Mouse (Mus musculus): ENCODE results near the gene 9930022D16Rik. TPM values are rescaled to one million over a fixed set of nuclear protein-coding genes. Genes with fewer than 3 reads are reported as not detected.
A peak's percentile ranks its signal among the peaks of the same experiment; 100 is the strongest.

Gene 9930022D16Rik
- total RNA-seq, 2 experiments from 2014 or later = not detected

GRCm38 (mm10) chr11:109414802-109415201, 1.1 kb downstream of the 9930022D16Rik start:
- peak; percentile 70 for ATAC-seq (replicated peaks; ENCODE audit: poor library complexity, severe bottlenecking)

GRCm38 (mm10) chr11:109416709-109417420, 3.1 kb downstream of the 9930022D16Rik start:
- ATAC-seq (replicated peaks; ENCODE audit: poor library complexity, severe bottlenecking) = no peak

- peak; percentile 45 for ATAC-seq (replicated peaks; ENCODE audit: poor library complexity, severe bottlenecking)
Measured at GRCm38 (mm10) chr11:109417472-109418040, 3.8 kb downstream of the 9930022D16Rik start.

- no peak for ATAC-seq (replicated peaks; ENCODE audit: poor library complexity, severe bottlenecking)
Measured at GRCm38 (mm10) chr11:109419461-109419860, 5.7 kb downstream of the 9930022D16Rik start.

- peak; percentile 79 for ATAC-seq (replicated peaks; ENCODE audit: poor library complexity, severe bottlenecking)
Measured at GRCm38 (mm10) chr11:109419961-109420566, 6.3 kb downstream of the 9930022D16Rik start.

GRCm38 (mm10) chr11:109420567-109420962, 6.8 kb downstream of the 9930022D16Rik start:
- ATAC-seq (replicated peaks; ENCODE audit: poor library complexity, severe bottlenecking) = no peak

- ATAC-seq (replicated peaks; ENCODE audit: poor library complexity, severe bottlenecking) = no peak
Measured at GRCm38 (mm10) chr11:109421205-109421604, 7.5 kb downstream of the 9930022D16Rik start.

- no peak for ATAC-seq (replicated peaks; ENCODE audit: poor library complexity, severe bottlenecking)
Measured at GRCm38 (mm10) chr11:109422263-109422662, 8.5 kb downstream of the 9930022D16Rik start.

- no peak for ATAC-seq (replicated peaks; ENCODE audit: poor library complexity, severe bottlenecking)
Measured at GRCm38 (mm10) chr11:109423294-109423693, 9.6 kb downstream of the 9930022D16Rik start.

- ATAC-seq (replicated peaks; ENCODE audit: poor library complexity, severe bottlenecking) = peak; percentile 85
Measured at GRCm38 (mm10) chr11:109425392-109426271, 11.9 kb downstream of the 9930022D16Rik start, which contains the start of gene Amz2. Gene Amz2 (plus strand): TSS chr11:109425946.

- ATAC-seq (replicated peaks; ENCODE audit: poor library complexity, severe bottlenecking) = no peak
Measured at GRCm38 (mm10) chr11:109426272-109426586, 12.5 kb downstream of the 9930022D16Rik start.

GRCm38 (mm10) chr11:109427353-109427752, 13.6 kb downstream of the 9930022D16Rik start:
- no peak for ATAC-seq (replicated peaks; ENCODE audit: poor library complexity, severe bottlenecking)

GRCm38 (mm10) chr11:109434233-109434798, 20.6 kb downstream of the 9930022D16Rik start:
- peak; percentile 77 for ATAC-seq (replicated peaks; ENCODE audit: poor library complexity, severe bottlenecking)

- no peak for ATAC-seq (replicated peaks; ENCODE audit: poor library complexity, severe bottlenecking)
Measured at GRCm38 (mm10) chr11:109436889-109437288, 23.2 kb downstream of the 9930022D16Rik start.

- ATAC-seq (replicated peaks; ENCODE audit: poor library complexity, severe bottlenecking) = no peak
Measured at GRCm38 (mm10) chr11:109439209-109439608, 25.5 kb downstream of the 9930022D16Rik start.

GRCm38 (mm10) chr11:109439829-109440340, 26.2 kb downstream of the 9930022D16Rik start:
- ATAC-seq (replicated peaks; ENCODE audit: poor library complexity, severe bottlenecking) = peak; percentile 82

- ATAC-seq (replicated peaks; ENCODE audit: poor library complexity, severe bottlenecking) = no peak
Measured at GRCm38 (mm10) chr11:109440641-109441040, 26.9 kb downstream of the 9930022D16Rik start.

GRCm38 (mm10) chr11:109441119-109441518, 27.4 kb downstream of the 9930022D16Rik start:
- peak; percentile 57 for ATAC-seq (replicated peaks; ENCODE audit: poor library complexity, severe bottlenecking)

GRCm38 (mm10) chr11:109442166-109442730, 28.5 kb downstream of the 9930022D16Rik start:
- ATAC-seq (replicated peaks; ENCODE audit: poor library complexity, severe bottlenecking) = no peak

Data from granulocyte monocyte progenitor cell, adult 5-6 weeks (primary cell).